Mouse (Mus musculus) urinary bladder, adult 18-20 months (tissue): ENCODE measurements around the gene Fmnl3.

Source experiments
- DNase-seq, 2 experiments: peaks; one replicate each; pipeline ENCODE4 v3.0.0; 2022; ENCODE audit warnings: low spot score in 2 of 2, mixed read lengths in 2 of 2

Fmnl3 gene

DNA sequence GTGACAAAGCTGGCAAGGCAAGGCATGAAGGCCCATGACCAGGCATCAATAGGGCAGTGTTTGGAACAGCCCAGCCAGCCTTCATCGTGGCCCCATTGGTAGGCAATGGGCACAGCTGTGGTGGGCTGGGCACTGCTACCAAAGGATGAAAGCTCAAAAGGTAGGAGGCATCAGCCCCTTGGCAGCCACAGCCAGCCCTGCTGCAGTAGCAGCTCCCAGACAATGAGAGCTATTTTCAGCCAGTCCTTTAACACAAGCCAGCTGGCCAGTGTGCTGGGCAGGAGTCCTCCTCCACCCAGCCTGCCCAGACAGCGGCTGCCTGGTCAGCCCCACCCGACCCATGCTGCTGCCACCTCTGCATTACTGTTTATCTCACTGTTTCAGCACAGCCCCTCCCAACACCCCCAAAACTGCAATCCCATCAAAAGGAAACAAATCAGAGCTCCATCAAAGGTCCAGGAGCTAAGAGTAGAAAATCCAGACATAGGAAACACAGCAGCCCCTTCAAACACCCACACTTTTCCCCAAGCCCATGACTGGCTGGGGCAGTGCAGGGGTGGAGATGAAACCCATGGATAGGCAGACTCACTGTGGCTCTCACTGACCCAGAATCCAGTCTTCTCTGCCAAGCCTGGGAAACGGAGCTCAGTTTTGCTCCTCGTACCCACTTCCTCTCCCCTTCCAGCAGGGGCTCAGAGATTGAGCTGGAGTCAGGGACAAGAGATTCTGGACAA is 26.7 kb downstream of the Fmnl3 start:
- no peak for DNase-seq

DNA sequence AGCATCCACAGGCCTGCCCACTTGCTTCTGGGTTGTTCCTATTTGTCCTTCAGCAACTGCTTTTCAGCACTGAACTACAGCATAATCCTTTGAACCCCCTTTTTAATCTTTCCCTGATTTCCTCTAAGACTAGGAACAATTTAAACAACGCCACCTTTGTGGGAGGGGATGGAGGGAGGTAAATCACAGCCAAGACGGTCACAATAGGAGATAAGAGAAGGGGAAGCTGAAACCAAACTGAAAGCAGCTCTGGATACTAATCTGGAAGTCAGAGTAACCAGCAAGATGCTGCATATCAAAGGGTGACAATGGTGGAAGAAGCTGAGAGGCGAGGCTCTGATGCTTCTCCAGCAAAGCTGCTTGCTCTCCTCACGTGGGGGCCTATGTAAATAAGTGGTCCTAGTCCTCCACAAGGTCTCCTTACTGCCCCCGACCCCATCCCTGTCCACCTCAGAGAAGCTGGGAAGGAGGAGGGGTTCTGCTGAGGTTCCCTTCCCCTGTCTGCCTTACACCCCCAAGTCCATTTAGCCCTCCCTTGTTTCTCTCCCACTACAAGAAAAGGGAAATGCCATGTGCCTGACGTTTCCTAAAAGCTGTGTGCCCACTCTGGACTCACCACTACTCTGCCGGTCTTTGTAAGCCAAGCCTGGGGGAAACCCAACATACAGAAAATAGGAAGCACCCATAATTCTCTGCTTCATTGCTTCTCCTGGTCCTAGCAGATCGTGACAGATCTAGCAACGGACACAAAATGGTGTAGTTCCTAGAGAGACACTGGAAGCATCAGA is 27.9 kb downstream of the Fmnl3 start:
- no peak for DNase-seq

DNA sequence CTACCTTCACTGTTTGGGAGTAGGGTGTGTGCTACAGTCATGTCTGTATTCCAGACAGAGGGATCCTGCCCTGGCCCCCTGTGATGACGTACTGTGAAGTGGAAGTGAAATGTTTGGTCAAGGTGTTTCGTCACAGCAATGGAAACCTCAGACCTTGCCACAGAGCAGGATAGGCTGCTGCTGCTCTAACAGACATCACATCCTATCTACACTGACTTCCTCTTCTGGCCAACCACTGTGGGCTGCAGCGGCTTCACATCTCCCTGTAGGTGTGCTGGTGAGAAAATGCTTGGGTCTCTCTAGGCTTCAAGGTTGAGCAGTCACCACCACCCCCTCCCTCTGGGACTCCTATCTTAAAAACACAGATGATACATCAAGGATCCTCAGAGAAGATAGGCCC is 29.2 kb downstream of the Fmnl3 start:
- no peak for DNase-seq

DNA sequence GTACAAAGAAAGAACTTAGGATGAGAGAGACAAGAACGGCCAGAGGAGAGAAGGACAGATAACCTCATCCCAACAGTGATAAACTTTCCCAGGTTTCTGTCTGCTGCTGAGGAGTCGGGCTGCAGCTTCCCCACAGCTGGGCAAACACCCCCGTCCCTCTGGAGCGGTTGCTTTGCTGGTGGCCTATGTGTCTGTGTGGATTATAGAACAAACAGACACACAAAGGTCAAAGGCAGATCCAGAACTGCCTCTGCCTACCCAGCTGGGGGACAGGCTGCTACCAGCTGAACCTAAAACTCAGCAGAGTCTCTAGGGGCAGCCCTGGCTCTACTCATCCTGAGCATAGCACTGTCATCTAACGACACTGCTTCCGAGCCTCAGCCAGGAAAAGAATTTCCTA is 30.6 kb downstream of the Fmnl3 start:
- DNase-seq = no peak

DNA sequence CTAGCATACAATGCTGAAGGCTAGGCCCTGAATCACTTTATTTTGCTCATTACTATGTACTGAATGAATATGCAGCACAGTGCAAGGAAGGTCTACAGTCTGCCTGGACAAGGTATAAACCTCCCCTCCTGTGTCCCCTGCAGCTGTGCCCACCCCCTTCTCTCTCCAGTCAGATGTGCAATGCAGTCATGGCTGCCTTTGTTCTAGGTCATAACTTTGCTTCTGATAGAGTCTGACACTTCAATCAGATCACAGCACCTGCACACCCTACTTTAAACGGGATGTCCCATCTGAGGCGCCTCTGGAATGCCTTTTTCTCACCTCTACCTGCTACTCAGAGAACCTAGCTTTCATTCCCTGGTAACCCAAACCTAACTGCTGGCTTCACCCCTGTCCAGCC is 31.4 kb downstream of the Fmnl3 start:
- no peak for DNase-seq

DNA sequence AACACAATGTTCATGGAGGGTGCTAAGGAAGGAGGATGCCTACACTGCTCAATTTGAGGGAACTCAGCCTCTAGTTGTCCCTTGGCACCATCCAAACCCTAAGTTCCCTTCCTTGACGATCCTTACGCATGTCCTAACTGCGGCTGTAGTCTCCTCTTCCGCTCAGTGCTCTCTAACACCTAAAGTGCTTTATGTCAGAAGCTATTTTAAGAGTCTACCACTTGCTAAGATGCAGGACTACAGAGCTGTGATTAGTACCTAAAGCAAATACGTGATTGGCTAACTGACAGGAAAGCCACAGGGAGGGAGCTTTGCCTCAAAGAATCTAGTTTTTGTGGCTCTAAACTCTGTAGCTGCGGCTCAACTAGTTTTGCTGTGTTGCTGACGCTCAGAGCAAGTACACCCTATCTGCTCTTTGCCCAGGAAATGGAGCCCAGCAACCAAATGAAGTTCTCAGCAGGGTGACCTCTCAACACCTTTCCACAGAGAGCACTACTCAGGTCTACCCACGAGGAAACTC is 34.4 kb downstream of the Fmnl3 start:
- no peak for DNase-seq

DNA sequence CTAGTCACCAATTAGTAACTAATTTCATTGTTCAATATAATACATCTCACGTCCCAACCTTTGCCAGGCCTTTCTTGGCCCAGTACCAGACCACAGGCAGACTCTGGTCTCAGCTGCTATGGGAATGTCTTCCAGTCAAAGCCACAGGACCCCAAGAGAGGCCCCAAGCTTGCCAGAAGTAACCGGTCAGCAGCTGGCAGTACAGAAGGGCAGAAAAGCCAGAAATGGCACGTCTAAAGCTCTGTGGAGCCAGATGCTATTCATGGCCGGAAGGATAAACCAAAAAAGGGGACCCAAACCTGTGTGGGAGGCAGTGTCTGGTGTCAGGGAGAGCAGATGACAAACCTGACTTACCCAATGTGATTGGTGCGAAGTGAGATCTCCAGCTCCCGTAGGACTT is 35.8 kb downstream of the Fmnl3 start:
- DNase-seq = no peak

DNA sequence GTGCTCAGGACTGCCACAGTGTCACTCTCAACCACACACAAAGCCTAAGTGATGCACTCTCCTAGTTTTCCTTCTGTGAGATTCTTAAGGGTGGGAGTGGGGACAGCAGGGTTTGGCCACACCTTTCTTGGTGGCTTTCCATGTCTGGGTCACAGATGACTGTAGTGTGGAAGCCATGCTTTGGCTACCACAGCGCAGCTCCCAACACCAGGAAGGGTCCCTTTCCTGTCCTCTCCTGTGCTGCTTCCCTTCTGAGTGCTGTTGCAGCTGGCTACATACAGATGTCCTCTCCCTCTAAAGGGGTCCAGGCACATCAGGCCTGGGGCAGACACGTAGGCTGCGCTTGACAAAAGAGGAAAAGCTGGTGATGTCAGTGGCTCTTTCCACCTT is 36.6 kb downstream of the Fmnl3 start:
- DNase-seq = no peak

DNA sequence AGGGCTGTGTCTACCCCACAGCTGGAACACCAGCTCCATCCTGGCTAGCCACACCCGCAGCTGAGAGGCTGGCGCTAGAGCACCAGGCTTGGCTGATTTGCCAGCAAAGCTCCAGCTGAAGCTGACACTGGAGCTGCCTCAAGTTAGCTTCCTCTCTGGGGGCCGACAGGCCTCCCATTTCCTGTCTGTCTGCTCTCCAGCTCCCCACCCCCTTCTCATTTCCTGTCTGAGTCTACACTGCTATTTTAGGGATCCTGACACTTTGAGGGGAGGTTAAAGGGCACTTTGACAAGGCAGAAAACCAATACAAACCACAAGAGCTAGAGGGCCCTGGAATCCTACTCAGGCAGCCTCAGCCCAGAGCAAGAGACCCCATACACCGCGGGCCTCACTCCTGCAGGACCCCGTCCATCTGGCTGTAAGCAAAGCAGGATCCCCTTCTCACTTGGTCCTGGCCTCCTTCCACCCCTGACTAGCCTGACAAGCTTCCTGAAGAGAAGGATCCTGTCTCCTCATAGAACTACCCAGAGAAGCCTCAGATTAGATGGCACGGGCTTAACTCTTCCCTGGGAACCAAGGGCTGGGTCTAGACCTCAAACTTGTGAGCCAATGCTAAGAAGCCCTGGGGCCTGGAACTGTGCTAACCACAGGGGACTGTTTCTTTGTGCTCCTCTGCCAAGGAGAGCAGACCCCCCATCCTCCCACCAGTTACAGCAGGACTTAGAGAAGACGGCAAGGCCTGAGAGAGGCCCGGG is 37.2 kb downstream of the Fmnl3 start:
- DNase-seq = peak in 1 of 2 experiments; percentile 47

DNA sequence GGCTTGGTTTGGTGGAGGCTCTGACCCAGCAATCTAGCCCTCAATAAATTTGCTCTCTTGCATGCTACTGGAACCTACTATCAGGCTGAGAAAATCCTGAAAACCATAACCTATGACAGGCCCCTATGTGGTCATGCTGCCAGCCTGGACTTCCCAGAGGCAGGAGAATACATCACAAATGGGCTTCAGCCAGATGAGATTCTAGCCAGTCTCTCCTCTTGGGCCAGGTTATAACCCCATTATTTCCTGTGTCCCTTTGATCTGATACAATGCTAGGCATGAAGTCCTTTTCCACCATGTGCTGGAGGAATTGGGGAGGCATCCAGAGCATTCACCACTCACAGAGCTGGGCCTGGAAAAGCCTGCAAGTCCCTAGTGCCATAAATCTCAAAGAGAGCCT is 38.2 kb downstream of the Fmnl3 start:
- DNase-seq = no peak

DNA sequence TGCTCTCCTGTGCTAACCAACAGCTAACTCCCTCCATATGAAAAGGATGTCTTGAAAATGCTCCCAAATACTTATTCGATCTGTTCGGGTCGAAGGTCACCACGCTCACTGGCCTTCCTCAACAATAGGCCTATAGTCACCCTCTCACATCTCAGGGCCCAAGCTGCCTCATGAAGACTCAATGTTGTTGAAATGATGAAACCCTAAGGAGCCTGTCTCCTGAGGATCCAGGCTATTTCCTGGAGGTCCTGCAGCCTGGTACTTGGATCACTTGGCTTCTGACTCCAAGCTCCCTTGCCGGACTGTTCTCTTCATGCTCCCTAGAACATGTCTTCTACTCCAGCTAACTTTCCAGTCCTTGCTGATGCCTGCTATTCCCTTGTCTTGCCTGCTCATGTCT is 38.9 kb downstream of the Fmnl3 start:
- no peak for DNase-seq

DNA sequence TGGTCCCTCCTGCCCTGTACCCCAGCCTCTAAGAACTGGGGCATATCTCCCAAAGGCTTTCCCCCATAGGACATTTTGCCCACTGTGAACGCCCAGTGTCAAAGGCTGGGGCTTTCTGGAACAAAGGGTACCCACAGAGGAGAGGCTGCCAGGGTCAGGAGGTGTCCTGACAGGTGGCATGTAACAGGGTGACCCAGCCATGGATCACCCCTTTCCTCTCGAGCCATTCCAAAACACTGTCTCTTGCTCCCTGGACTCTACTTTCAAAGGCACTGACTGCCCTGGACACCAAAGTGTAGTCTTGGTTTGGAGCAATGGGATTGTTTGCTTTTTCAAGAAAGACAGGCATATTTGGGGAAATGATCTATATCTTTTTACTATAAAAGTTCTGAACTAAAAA is 40.0 kb downstream of the Fmnl3 start:
- DNase-seq = no peak

DNA sequence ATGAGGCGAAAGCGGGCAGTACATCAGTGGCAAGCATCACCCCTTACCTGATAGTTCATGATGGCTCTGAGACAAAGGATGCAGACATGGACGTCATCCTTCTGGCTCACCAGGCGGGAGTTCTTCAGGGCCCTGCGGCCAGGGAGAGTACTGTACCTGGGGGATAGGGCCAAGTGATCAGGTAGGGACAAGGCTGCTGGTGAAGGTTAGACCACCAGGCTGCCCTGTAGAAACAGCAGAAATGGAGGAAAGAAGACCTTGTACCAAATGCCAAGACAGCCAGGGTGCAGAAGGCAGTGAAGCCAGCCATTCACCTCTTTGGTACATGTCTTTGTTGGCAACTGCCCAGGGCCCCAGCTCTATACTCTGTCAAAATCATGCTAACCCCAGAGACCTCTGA is 42.3 kb downstream of the Fmnl3 start:
- no peak for DNase-seq

DNA sequence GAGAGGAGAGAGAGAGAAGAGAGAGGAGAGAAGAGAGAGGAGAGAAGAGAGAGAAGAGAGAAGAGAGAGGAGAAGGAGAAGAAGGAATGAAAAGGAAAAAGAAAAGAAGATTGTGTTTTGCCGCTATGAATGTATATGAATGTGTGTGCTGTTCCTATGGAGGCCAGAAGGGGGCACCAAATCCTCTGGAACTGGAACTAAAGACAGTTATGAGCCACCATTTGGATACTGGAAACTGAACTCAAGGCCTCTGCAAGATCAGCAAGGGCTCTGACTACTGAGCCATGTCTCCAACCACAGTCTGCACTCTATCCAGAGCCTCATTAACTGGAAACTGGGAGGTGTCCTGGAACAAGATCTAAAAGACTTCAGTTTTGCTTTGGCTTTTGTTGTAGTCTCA is 43.3 kb downstream of the Fmnl3 start:
- DNase-seq = no peak

DNA sequence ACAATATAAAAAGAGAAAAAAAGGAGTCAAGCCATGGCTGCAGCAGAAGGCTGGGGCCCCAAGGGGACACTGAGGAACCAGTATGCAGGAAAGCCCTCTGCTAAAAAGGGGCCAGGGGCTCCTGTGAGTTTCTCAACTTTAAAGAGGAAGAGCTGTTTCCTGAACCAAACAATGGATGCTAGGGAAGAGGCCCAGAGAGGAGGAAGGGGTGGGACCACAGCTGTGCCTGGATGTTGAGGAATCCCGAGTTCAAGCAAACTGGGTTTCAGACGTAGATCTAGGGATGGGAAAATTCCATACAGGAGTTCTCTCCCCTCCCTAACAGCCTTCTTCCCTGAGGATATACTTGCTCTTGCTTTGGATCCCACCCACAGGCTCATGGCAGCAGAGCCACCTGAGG is 43.9 kb downstream of the Fmnl3 start:
- no peak for DNase-seq

DNA sequence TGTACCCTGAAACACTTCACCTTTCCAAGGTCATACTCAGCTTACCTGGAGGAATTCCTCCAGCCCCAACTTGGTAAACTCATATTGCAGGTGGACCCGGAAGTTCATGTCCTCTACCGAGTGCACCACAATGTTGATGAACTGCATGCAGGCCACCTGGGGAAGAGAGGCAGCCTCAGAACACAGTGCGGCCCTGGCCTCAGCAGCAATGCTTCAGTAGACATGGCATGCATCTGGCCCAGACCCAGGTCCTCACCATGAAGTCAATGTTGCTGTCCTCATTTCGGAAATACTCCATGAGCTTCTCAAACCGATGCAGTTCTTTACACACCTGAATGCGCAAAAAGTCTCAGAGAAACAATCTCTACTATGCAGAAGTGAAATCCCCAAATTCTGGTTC is 44.7 kb downstream of the Fmnl3 start:
- no peak for DNase-seq

DNA sequence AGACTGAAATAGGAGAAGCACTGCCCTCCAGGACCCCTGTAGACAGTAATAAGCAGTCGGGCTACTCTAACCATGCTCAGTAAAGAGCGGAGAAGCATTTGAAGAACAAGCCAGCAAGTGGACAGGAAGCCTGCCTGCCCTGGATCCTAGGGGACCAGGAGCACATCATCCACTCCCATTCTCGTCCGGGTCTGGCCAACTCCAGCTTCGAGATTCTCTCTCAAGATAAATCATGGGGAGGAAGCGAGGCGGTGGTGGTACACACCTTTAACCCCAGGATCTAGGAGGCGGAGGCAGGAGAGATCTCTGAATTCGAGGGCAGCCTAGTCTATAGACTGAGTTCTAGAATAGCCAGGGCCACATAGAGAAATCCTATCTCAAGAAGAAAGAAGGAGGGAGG is 46.1 kb downstream of the Fmnl3 start:
- DNase-seq = no peak

DNA sequence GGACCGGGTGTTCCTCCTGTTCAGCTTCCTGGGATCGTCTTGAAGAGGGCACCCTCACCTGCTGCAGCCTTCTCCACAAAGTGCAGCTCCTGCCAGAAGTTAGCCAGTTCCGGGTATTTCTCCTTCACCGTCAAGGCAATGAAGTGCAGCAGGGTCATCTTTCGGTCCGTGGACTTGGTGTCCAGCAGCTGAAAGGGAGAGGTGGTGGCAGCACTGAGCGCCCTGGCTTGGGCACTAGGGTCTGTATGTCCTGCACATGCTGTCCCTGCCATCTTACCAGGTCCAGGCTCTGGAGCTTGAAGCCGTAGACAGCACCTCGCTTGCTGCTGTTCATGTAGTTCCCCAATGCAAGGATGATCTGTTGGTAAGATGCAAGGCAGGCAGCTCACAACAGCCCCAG is 49.3 kb downstream of the Fmnl3 start:
- no peak for DNase-seq

DNA sequence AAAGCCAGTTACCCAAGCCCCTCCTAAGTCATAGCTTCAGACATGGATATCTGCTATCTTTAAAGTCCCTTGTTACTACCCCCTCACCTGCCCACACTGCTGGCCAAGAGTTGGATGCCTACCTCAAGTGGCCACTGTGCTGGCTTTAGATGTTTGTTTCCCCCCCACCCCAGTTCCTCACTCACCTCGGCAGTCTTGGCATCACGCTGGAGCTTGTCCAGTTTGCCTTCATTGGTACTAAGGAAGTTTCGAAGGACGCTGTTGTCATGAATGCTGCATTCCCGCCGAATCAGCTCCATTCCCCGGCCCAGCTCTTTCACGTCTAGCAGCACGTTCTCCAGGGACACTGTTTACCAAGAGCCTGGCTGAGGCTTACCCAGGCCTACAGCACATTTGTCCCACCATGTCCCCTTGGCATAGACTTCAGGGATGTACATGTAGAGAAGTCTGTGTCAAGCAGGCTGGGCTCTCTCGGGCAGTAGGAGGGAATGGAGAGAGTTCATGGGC is 50.1 kb downstream of the Fmnl3 start:
- DNase-seq = no peak

DNA sequence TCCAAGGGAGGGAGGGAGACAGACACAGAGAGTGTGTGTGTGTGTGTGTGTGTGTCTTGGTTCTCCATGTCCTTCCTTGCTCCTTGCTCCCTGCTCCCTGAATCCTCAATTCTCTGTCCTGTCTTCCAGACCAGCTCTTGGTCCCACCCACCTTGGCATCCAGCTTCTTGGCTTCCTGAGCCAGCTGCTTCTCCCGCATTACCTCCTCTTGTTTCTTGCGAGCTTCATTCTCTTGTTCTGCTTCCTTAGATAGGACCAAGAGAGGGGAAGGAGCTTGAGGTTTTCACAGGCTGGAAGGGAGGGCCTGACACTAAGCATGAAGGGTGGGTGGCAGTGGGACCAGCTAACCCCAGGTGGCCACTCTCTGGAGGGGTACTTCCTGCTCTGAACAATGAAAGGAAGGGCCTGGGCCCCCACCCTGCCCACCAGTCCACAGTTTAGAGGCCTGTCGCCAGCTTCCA is 50.8 kb downstream of the Fmnl3 start:
- DNase-seq = no peak

DNA sequence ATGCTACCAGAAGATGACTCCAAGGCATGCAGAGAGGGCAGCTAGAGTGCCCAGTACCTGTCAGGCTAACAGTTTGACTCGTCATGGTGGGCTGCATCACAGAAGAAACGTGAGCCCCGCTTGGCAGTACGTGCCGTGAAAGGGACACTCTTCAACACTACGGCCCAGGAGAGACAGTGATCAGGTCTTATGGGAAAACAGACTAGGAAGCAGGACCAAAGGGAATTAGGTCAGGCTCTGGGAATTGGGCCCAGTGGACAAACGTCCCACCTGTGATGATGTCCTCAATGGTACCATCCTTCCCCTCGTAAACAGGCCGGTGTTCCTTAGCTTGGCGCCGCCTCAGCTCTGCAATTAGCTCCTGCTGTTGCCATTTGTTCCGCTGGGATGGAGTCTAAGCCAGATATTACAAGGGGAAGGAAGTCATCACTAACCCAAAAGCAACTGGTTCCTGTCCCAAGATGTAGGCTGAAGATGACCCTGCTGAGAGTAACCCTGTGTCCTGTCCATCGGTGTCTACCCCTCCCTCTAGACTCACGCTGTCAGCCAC is 51.3 kb downstream of the Fmnl3 start:
- DNase-seq = no peak

DNA sequence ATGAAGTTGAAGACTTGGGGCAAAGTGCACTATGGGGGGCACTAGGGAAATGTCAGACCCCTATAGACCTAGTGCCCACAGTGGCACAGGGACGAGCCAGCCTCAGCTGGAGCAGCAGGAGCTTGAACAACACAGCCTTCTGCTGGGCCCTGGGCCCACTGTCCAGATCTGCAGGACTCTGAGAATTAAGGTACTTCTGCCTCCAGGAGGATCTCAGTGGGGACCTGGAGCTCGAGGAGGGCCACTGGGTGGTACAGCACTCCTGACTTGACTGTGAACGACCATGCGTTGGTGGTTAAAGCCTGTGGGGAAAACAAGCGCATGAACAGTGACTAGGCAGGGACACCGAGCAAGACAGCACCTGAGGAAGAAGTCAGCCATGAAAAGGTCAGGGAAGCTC is 52.2 kb downstream of the Fmnl3 start:
- no peak for DNase-seq
